Mouse (Mus musculus) G1E (cell line): ENCODE data around the gene Slc25a21. TPM values are rescaled to one million over a fixed set of nuclear protein-coding genes. Genes with fewer than 3 reads are reported as not detected.

Experiments used
- ATAC-seq: 2 replicates; pipeline ENCODE4 v1.8.0; 2016; ENCODE audit warnings: mild to moderate bottlenecking; ENCODE audit not compliant: insufficient number of reproducible peaks, poor library complexity, low FRiP score, severe bottlenecking; ENCODE audit errors: extremely low read depth
- DNase-seq: peaks from one replicate; pipeline ENCODE4 v3.0.0; 2012; ENCODE audit warnings: low spot score
- H3K27me3 ChIP-seq: 2 replicates; pipeline ENCODE4 v1.6.1; 2012; ENCODE audit warnings: mild to moderate bottlenecking, low read length, inconsistent platforms; ENCODE audit not compliant: insufficient read depth
- H3K36me3 ChIP-seq: replicated peaks from 2 replicates; pipeline ENCODE3; 2012; ENCODE audit warnings: mild to moderate bottlenecking, inconsistent platforms
- H3K4me1 ChIP-seq: 2 replicates; pipeline ENCODE4 v1.6.1; 2012; ENCODE audit warnings: low read depth, low read length, inconsistent platforms, mixed read lengths; ENCODE audit not compliant: insufficient read depth
- H3K4me3 ChIP-seq: 2 replicates; pipeline ENCODE4 v1.5.1; 2012; ENCODE audit warnings: low read depth, mild to moderate bottlenecking, inconsistent platforms, low read length, moderate library complexity, mixed read lengths
- H3K9me3 ChIP-seq: replicated peaks from 2 replicates; pipeline ENCODE4 v1.6.1; 2012; ENCODE audit warnings: inconsistent platforms
- CTCF ChIP-seq: IDR thresholded peaks from 2 replicates; pipeline ENCODE4 v1.5.1; 2012; ENCODE audit warnings: low read depth, low read length, inconsistent platforms, mixed read lengths
- GATA1 ChIP-seq: IDR thresholded peaks from 2 replicates; pipeline ENCODE4 v1.6.1; 2012; ENCODE audit warnings: borderline replicate concordance, low read length, inconsistent platforms, mixed read lengths
- GATA2 ChIP-seq: IDR thresholded peaks from 2 replicates; pipeline ENCODE4 v1.6.1; 2012; ENCODE audit warnings: low read depth, low read length, inconsistent platforms, borderline replicate concordance
- POLR2AphosphoS5 ChIP-seq: IDR thresholded peaks from 2 replicates; pipeline ENCODE4 v1.6.1; 2012; ENCODE audit warnings: low read depth, low read length, inconsistent platforms; ENCODE audit not compliant: insufficient replicate concordance
- TAL1 ChIP-seq: conservative IDR thresholded peaks from 2 replicates; pipeline ENCODE4 v1.6.1; 2012; ENCODE audit warnings: low read depth, low read length, inconsistent platforms, mixed read lengths
- polyA plus RNA-seq: library from polyadenylated mRNA; stranded (reverse); fragments of >175 nt; gene quantifications from 2 replicates; pipeline ENCODE4 v1.2.3, GENCODE M21; 2012
- total RNA-seq, 2 experiments: library from RNA; stranded (forward) in 1 of 2; stranded (reverse) in 1 of 2; fragments of 200-1000 nt in 1 of 2; fragments of >200 nt in 1 of 2; fragmentation: Nextera tagmentation in 1 of 2; gene quantifications; 2 replicates each; pipeline ENCODE4 v1.2.3; 2014 to 2017

Gene Slc25a21
- total and polyA plus RNA-seq, 3 experiments, result 9.7 to 32.0 (median 14.6) TPM

GRCm38 (mm10) chr12:56958244-56958643, 239.0 kb downstream of the Slc25a21 start:
- Histone ChIP-seq H3K9me3 (no peaks in the 10 kb centered on the region), H3K4me1 (no peaks in the 10 kb centered on the region), H3K4me3 (no peak overlapping the region), H3K27me3 (no peaks in the 10 kb centered on the region), H3K36me3 (peaks cover 4% of the 10 kb centered on the region)
- no peak for ATAC-seq
- TF ChIP-seq GATA1, result no peak
- no peak for TF ChIP-seq POLR2AphosphoS5
- TF ChIP-seq TAL1, result no peak
- TF ChIP-seq GATA2, result no peak
- TF ChIP-seq CTCF, result no peak
- DNase-seq, result no peak

DNA sequence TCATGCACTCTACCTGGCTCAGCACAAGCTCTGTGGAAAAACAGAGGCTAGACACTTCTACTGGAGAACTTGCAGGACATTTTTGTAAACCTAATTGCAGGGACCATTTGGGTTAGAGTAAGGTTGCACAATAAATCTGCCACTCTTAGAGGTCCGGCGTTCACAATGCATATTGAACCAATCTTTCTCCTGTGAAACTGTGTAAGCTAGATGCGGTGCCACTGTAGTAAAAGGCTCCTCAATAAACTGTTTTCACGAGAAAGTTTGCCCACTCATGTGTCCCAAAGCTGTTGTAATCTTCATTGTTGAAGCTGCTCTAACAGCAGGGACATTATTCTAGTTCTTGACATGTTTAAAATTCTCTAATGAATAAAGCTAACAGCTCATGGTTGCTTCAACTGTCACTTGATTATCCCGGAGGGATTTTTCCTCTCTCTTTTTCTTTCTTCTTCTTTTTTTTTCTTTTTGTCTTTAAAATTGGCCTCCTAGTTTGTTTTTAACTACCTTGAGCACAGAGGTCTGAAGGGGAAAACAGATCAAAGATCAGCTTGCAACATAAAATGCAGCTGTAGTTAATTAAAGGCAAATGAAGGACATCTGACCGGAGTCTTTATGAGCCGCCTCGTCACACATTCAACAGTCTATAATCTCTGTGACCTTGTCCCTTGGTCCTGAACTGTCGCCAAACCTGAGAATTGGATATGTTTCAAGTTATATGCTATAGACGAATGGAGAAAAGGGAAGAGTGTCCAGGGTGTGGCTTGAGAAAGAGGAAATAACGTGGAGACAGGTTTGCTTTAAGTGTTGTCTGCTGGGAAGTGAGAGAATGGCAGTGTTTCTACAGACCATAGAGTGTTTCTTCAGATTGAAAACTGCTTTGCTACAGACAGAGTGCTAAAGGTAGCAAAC, 245.3 kb downstream of the Slc25a21 start:
- ATAC-seq (no peak), DNase-seq (no peak)
- H3K4me1 ChIP-seq, result no peaks in the 10 kb centered on the region
- no peaks in the 10 kb centered on the region for H3K27me3 ChIP-seq
- no peak for TF ChIP-seq TAL1
- no peak for TF ChIP-seq GATA1
- TF ChIP-seq POLR2AphosphoS5, result no peak
- no peak for TF ChIP-seq CTCF
- no peaks in the 10 kb centered on the region for H3K9me3 ChIP-seq
- peaks cover 4% of the 10 kb centered on the region for H3K36me3 ChIP-seq
- no peak overlapping the region for H3K4me3 ChIP-seq

DNA sequence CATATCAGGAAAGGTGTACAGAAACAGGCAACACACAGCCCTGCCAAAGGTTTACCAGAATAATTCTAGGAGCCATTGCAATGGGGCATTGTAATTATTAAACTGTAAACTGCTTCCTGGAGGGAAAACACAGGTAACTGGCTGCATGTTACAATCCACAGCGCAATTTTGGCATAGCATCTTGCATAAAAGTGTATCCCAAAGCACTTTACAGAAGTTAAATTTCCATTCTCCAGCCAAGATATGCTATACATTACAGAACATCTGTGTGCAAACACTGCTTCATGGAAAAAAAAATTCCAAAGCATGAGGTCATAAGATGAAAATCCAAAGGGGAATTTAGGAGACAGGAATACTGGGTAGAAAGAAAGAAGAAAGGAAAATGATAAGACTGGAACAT, 253.0 kb downstream of the Slc25a21 start:
- no peak for ATAC-seq

DNA sequence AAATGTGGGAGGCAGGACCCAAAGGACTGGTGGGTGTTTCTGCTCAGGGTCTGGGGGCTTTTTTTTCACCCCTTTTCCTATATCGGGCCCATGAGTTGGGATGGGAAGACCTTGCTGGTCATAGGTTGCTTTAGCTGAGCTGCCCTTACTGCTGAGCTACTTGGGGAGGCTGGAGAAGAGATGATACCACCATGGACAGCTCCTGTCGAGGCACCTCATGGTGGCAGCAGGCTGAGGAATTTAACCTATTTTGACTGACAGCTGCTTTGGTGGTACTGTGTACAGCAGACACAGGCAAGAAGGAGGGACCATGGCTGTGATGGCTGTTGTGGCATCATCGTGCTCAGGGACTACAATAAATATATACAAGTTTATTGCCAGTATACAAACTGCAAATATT, 256.4 kb downstream of the Slc25a21 start:
- Histone ChIP-seq H3K4me3 (no peak overlapping the region), H3K27me3 (no peaks in the 10 kb centered on the region), H3K9me3 (no peaks in the 10 kb centered on the region), H3K36me3 (peaks cover 3% of the 10 kb centered on the region), H3K4me1 (no peaks in the 10 kb centered on the region)
- ATAC-seq (no peak), DNase-seq (peak; percentile 18)
- TF ChIP-seq CTCF (no peak), POLR2AphosphoS5 (no peak), GATA1 (no peak), GATA2 (no peak), TAL1 (no peak)

More for the DNA sequence above, 253.0 kb downstream of the Slc25a21 start:
- TF ChIP-seq CTCF (no peak), GATA2 (no peak), TAL1 (no peak), POLR2AphosphoS5 (no peak), GATA1 (no peak)
- no peaks in the 10 kb centered on the region for H3K27me3 ChIP-seq
- H3K4me1 ChIP-seq, result no peaks in the 10 kb centered on the region
- no peak overlapping the region for H3K4me3 ChIP-seq
- peaks cover 3% of the 10 kb centered on the region for H3K36me3 ChIP-seq
- no peaks in the 10 kb centered on the region for H3K9me3 ChIP-seq
- no peak for DNase-seq

GRCm38 (mm10) chr12:56918145-56918544, 279.1 kb downstream of the Slc25a21 start:
- H3K4me3 ChIP-seq, result no peak overlapping the region
- H3K36me3 ChIP-seq, result peaks cover 2% of the 10 kb centered on the region
- ATAC-seq (no peak), DNase-seq (no peak)
- TF ChIP-seq CTCF (no peak), TAL1 (no peak), POLR2AphosphoS5 (no peak), GATA1 (no peak), GATA2 (no peak)
- no peaks in the 10 kb centered on the region for H3K9me3 ChIP-seq
- no peaks in the 10 kb centered on the region for H3K4me1 ChIP-seq
- no peaks in the 10 kb centered on the region for H3K27me3 ChIP-seq

GRCm38 (mm10) chr12:56906476-56906875, 290.8 kb downstream of the Slc25a21 start:
- TF ChIP-seq CTCF, result no peak
- TF ChIP-seq GATA2, result no peak
- TF ChIP-seq GATA1, result no peak
- TF ChIP-seq POLR2AphosphoS5, result no peak
- TF ChIP-seq TAL1, result no peak
- H3K4me1 ChIP-seq, result no peaks in the 10 kb centered on the region
- no peak for DNase-seq
- H3K9me3 ChIP-seq, result no peaks in the 10 kb centered on the region; the same call in 1 of the 2 replicates
- no peaks in the 10 kb centered on the region for H3K36me3 ChIP-seq
- no peak for ATAC-seq
- no peak overlapping the region for H3K4me3 ChIP-seq
- H3K27me3 ChIP-seq, result no peaks in the 10 kb centered on the region
